Mouse (Mus musculus): Measurements from ENCODE around the gene Ubr7. TPM values are rescaled to one million over a fixed set of nuclear protein-coding genes. Genes with fewer than 3 reads are reported as not detected.

Gene Ubr7
- polyA plus RNA-seq, 2 experiments, result 16.1 to 25.3 TPM

DNA sequence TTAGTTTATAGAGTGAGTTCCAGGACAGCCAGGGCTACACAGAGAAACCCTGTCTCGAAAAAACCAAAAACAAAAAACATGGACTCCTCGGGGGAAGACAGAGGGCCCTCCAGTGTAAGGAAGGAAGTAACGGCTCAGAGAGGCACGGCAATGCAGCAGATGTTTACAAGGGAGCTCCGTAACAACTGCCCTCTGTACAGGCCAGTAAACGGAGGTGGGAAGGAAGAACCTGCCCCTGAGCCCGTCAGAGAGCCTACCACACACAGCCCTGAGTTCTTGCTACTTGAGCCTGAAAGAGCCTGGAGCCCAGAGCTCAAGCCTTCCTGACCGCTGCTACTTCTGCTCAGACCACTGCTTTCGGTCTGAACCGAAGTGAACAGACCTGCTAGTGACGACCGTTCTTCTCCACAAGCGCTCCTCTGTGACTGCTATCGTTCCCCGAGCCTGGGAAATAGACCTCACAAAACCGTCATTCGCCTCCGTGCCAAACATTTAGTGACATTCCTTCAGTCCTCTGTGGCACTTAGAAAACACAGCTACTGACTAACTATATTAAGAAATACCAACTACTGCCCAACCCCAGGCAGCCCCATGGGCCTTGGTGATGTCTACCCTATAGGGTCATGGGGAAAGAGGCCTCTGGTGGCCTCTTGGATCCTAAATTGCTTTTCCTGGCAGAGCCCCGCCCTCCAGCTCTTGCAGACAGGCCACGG, 44.5 kb upstream of the Ubr7 start:
- no peak for DNase-seq (ENCODE audit: low read depth in 3 of 3, low spot score in 3 of 3)
- Histone ChIP-seq H3K27me3 (ENCODE audit: control insufficient read depth, insufficient read depth, low read length) (no peaks in the 10 kb centered on the region; the same call in 1 of the 2 replicates), H3K9ac (replicated peaks) (no peak overlapping the region), H3K27ac (no peak overlapping the region), H3K4me1 (replicated peaks; ENCODE audit: control insufficient read depth in 2 of 2, insufficient read depth in 2 of 2, low read length in 1 of 2) (0 out of 4 replicates have a peak, but pooled peaks cover 0 to 2% of the 10 kb centered on the region in 2 experiments), H3K9me3 (ENCODE audit: control insufficient read depth, low read length) (no peaks in the 10 kb centered on the region), H3K4me2 (ENCODE audit: low read depth) (no peak overlapping the region), H3K36me3 (replicated peaks; ENCODE audit: control insufficient read depth, insufficient read depth, low read depth) (no peaks in the 10 kb centered on the region), H3K4me3 (ENCODE audit: insufficient read depth in 1 of 2, low read depth in 2 of 2, low read length in 2 of 2) (no peak overlapping the region)
- ATAC-seq (ENCODE audit: insufficient read depth), result no peak
- 47% methylated on average over 20 of the region's 20 CpGs for WGBS (ENCODE audit: insufficient replicate concordance)
- TF ChIP-seq CTCF (IDR thresholded peaks at IDR 0.05; ENCODE audit: low read depth) (no peak), EP300 (IDR thresholded peaks at IDR 0.05; ENCODE audit: low read depth) (no peak)

DNA sequence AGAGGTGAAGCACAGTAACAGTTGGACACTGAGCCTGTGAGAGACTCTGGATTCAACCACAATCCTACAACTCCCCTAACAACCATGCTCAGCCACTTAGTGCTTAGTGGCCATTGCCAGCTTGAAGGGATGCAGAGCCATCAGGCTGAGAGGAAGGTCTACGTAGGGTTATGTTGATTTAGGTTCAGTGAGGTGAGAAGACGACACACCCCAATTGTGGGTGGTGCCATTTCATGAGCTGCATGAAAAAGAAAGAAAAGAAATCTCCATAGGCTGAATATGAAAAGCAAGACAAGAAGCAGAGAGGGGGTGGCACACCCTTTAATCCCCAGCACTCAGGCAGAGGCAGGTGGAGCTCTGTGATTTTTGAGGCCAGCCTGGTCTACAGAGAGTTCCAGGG, 43.7 kb upstream of the Ubr7 start:
- TF ChIP-seq CTCF (IDR thresholded peaks at IDR 0.05; ENCODE audit: low read depth), result no peak
- no peak for TF ChIP-seq EP300 (IDR thresholded peaks at IDR 0.05; ENCODE audit: low read depth)
- H3K9me3 ChIP-seq (ENCODE audit: control insufficient read depth, low read length), result no peaks in the 10 kb centered on the region
- no peaks in the 10 kb centered on the region for H3K36me3 ChIP-seq (replicated peaks; ENCODE audit: control insufficient read depth, insufficient read depth, low read depth)
- no peak overlapping the region for H3K27ac ChIP-seq
- H3K9ac ChIP-seq (replicated peaks), result no peak overlapping the region
- no peaks in the 10 kb centered on the region for H3K27me3 ChIP-seq (ENCODE audit: control insufficient read depth, insufficient read depth, low read length)
- ATAC-seq (ENCODE audit: insufficient read depth), result no peak
- H3K4me1 ChIP-seq (replicated peaks; ENCODE audit: control insufficient read depth in 2 of 2, insufficient read depth in 2 of 2, low read length in 1 of 2), result 0 out of 4 replicates have a peak, but pooled peaks cover 0 to 2% of the 10 kb centered on the region in 2 experiments
- no peak overlapping the region for H3K4me3 ChIP-seq (ENCODE audit: insufficient read depth in 1 of 2, low read depth in 2 of 2, low read length in 2 of 2)
- WGBS (ENCODE audit: insufficient replicate concordance), result 50% methylated on average over 2 of the region's 2 CpGs
- DNase-seq (ENCODE audit: low read depth in 3 of 3, low spot score in 3 of 3), result no peak
- H3K4me2 ChIP-seq (ENCODE audit: low read depth), result no peak overlapping the region

DNA sequence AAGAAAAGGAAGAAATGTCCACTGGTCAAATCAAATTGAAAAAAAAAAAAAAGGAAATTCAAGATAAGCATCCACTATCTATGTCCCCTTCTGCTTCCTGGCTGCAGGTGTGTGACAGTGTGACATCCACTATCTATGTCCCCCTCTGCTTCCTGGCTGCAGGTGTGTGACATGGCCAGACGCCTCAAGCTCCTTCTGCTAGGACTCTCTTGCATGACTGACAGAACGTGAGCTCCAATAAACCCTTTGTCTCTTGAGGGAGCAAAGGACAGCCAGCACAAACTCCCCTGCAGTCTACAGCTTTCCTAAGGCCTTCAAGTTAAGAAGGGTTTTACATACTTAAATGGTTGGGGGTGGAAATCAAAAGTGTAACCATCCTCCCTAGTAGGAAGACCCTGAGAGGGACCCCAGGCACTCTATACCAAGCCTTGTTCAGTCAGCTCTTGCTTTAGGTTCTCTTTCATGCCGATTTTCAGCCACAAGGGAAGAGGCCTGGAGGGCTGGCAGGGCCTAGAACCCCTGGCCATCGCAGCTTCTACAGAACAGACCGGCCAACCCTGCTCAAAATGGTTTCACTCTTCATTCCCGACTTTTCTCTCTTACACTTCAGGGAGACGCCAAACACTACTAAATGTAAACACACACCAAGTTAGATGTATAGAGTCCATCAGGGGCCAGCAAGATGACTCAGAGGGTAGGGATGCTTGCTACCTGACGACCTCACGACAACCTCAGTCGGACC, 42.9 kb upstream of the Ubr7 start:
- Histone ChIP-seq H3K27ac (no peak overlapping the region), H3K36me3 (replicated peaks; ENCODE audit: control insufficient read depth, insufficient read depth, low read depth) (no peaks in the 10 kb centered on the region), H3K4me3 (ENCODE audit: insufficient read depth in 1 of 2, low read depth in 2 of 2, low read length in 2 of 2) (no peak overlapping the region), H3K9me3 (ENCODE audit: control insufficient read depth, low read length) (no peaks in the 10 kb centered on the region), H3K4me2 (ENCODE audit: low read depth) (no peak overlapping the region), H3K4me1 (replicated peaks; ENCODE audit: control insufficient read depth in 2 of 2, insufficient read depth in 2 of 2, low read length in 1 of 2) (0 out of 4 replicates have a peak, but pooled peaks cover 0 to 2% of the 10 kb centered on the region in 2 experiments), H3K9ac (replicated peaks) (no peak overlapping the region), H3K27me3 (ENCODE audit: control insufficient read depth, insufficient read depth, low read length) (no peaks in the 10 kb centered on the region)
- ATAC-seq (ENCODE audit: insufficient read depth) (no peak), DNase-seq (ENCODE audit: low read depth in 3 of 3, low spot score in 3 of 3) (no peak)
- WGBS (ENCODE audit: insufficient replicate concordance), result 67% methylated on average over 10 of the region's 10 CpGs
- TF ChIP-seq CTCF (IDR thresholded peaks at IDR 0.05; ENCODE audit: low read depth) (no peak), EP300 (IDR thresholded peaks at IDR 0.05; ENCODE audit: low read depth) (no peak)

DNA sequence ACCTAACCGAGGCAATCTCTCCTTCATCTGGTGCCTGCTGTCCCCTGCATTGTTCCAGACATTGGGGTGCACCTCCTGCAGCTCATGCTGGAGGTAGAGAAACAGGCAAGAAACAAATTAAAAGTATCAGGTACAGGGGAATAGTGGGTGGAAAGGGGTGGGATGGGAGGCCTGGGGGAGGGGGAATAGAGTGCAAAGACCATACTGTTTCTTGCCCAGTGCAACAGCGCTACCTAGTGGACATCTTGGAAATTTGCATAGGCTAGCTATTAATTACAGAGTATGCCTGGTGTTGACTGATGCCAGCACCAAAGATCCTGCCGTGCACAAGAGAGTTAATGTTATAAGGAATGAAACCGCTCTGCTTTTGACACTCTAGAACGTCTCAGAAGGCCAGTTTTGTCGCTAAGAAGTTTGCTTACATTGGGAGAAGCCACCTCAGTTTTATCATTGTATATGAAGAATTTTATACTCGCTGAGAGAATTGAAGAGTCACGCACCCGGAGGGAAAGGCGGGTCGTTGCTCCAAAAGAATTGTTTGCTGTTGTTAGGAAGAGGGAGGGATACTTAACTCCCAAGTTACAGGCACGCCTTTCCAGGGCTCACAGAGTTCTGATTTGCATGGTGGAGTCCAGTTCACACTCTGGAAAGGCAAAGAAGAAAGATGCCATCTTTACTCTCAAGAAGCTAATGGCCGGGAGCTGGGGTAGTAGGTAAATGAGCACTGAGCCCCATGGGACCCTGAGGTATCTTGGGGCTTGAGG, 38.0 kb upstream of the Ubr7 start:
- 38% methylated on average over 13 of the region's 13 CpGs for WGBS (ENCODE audit: insufficient replicate concordance)
- no peak overlapping the region for H3K4me2 ChIP-seq (ENCODE audit: low read depth)

More for the DNA sequence above, 38.0 kb upstream of the Ubr7 start:
- ATAC-seq (ENCODE audit: insufficient read depth) (0 out of 2 replicates have a peak, but pooled peaks have one; percentile 40), DNase-seq (ENCODE audit: low read depth in 3 of 3, low spot score in 3 of 3) (no peak)
- no peaks in the 10 kb centered on the region for H3K9me3 ChIP-seq (ENCODE audit: control insufficient read depth, low read length)
- H3K4me3 ChIP-seq (ENCODE audit: insufficient read depth in 1 of 2, low read depth in 2 of 2, low read length in 2 of 2), result no peak overlapping the region
- no peak overlapping the region for H3K9ac ChIP-seq (replicated peaks)
- TF ChIP-seq CTCF (IDR thresholded peaks at IDR 0.05; ENCODE audit: low read depth), result peak; percentile 82
- TF ChIP-seq EP300 (IDR thresholded peaks at IDR 0.05; ENCODE audit: low read depth), result no peak
- 0 out of 4 replicates have a peak, but pooled peaks cover 0 to 2% of the 10 kb centered on the region in 2 experiments for H3K4me1 ChIP-seq (replicated peaks; ENCODE audit: control insufficient read depth in 2 of 2, insufficient read depth in 2 of 2, low read length in 1 of 2)
- H3K27ac ChIP-seq, result no peak overlapping the region
- no peaks in the 10 kb centered on the region for H3K36me3 ChIP-seq (replicated peaks; ENCODE audit: control insufficient read depth, insufficient read depth, low read depth)
- H3K27me3 ChIP-seq (ENCODE audit: control insufficient read depth, insufficient read depth, low read length), result no peaks in the 10 kb centered on the region
